Mouse (Mus musculus): Measurements from ENCODE around the gene Cenpk. TPM values are rescaled to one million over a fixed set of nuclear protein-coding genes. Genes with fewer than 3 reads are reported as not detected.
"Not testable (repeated sequence)": the region's sequence is repeated elsewhere in the genome, so short reads cannot be mapped to it uniquely, and the experiment has no call there.

The Cenpk gene
- 10 to 100 TPM in 8 of 26 experiments, 1 to 10 TPM in 16, not detected in 2; 1.4 to 27.2 (median 7.8) TPM for total RNA-seq (2018; cell fraction: chromatin; rRNA removed)
- 1 to 10 TPM in 25 of 26 experiments, under 1 TPM in 1; 0.91 to 3.8 (median 2.5) TPM for total RNA-seq (2018; cell fraction: cytosol; rRNA removed)
- total RNA-seq (2018; cell fraction: nucleus; rRNA removed), result 10 to 100 TPM in 2 of 26 experiments, 1 to 10 TPM in 23, not detected in 1; 1.4 to 21.7 (median 3.1) TPM
- 1.1 to 22.7 TPM (median 18.2 TPM) in 3 replicates for polyA plus RNA-seq (2018)

GRCm38 (mm10) chr13:104228384-104229066 lies at the start of gene Cenpk, which contains the start of gene Ppwd1:
Cenpk (plus strand) TSS chr13:104228611.
Ppwd1 (minus strand) TSS chr13:104228843.
- Histone ChIP-seq H3K27ac (peak within 1 kb of the TSS; percentile 81), H3K36me3 (ENCODE audit: inconsistent target) (no peaks in the 10 kb centered on the region), H3K79me2 (ENCODE audit: inconsistent target) (peaks cover 62% of the 10 kb centered on the region), H3K4me3 (ENCODE audit: inconsistent target) (peak within 1 kb of the TSS; percentile 87)
- WGBS (ENCODE audit: missing documents), result under 1% methylated on average over 54 of the region's 55 CpGs

- H3K36me3 ChIP-seq (ENCODE audit: inconsistent target), result peaks cover 7% of the 10 kb centered on the region; the same call in 1 of the 2 replicates
- 1% methylated on average over 38 of the region's 38 CpGs for WGBS (ENCODE audit: missing documents)
- peak within 1 kb of the TSS; percentile 65 for H3K27ac ChIP-seq
- H3K4me3 ChIP-seq (ENCODE audit: inconsistent target), result peak within 1 kb of the TSS; percentile 93
- H3K79me2 ChIP-seq (ENCODE audit: inconsistent target), result peaks cover 62% of the 10 kb centered on the region
Observed at GRCm38 (mm10) chr13:104178650-104179121, 49.7 kb upstream of the Cenpk start, which contains the start of gene Trim23. Trim23 (plus strand) TSS chr13:104178797.

- 26% methylated on average over 13 of the region's 13 CpGs for WGBS (ENCODE audit: missing documents)
- Histone ChIP-seq H3K4me3 (ENCODE audit: inconsistent target) (peak overlapping the region; percentile 93), H3K36me3 (ENCODE audit: inconsistent target) (peaks cover 7% of the 10 kb centered on the region; the same call in 1 of the 2 replicates), H3K27ac (peak overlapping the region; percentile 65; the same call in 1 of the 2 replicates), H3K79me2 (ENCODE audit: inconsistent target) (peaks cover 56% of the 10 kb centered on the region)
Observed at GRCm38 (mm10) chr13:104179176-104179888, 49.1 kb upstream of the Cenpk start.

GRCm38 (mm10) chr13:104187357-104187756 lies 41.1 kb upstream of the Cenpk start:
- no peak overlapping the region for H3K4me3 ChIP-seq (ENCODE audit: inconsistent target)
- H3K27ac ChIP-seq, result no peak overlapping the region
- H3K36me3 ChIP-seq (ENCODE audit: inconsistent target), result peaks cover 32% of the 10 kb centered on the region; the same call in 1 of the 2 replicates
- 98% methylated on average over 4 of the region's 4 CpGs for WGBS (ENCODE audit: missing documents)
- no peaks in the 10 kb centered on the region for H3K79me2 ChIP-seq (ENCODE audit: inconsistent target)

GRCm38 (mm10) chr13:104195891-104196290 lies 32.5 kb upstream of the Cenpk start:
- not testable (repeated sequence) for H3K27ac ChIP-seq; H3K4me3 ChIP-seq (ENCODE audit: inconsistent target); H3K79me2 ChIP-seq (ENCODE audit: inconsistent target)
- peaks cover 30% of the 10 kb centered on the region for H3K36me3 ChIP-seq (ENCODE audit: inconsistent target)

GRCm38 (mm10) chr13:104204313-104204712 lies 24.1 kb upstream of the Cenpk start:
- Histone ChIP-seq H3K4me3 (ENCODE audit: inconsistent target) (no peak overlapping the region), H3K79me2 (ENCODE audit: inconsistent target) (no peaks in the 10 kb centered on the region), H3K27ac (no peak overlapping the region), H3K36me3 (ENCODE audit: inconsistent target) (peaks cover 55% of the 10 kb centered on the region)
- 50% methylated on average over 1 of the region's 1 CpGs for WGBS (ENCODE audit: missing documents)

- Histone ChIP-seq H3K79me2 (ENCODE audit: inconsistent target) (peaks cover 68% of the 10 kb centered on the region), H3K36me3 (ENCODE audit: inconsistent target) (no peaks in the 10 kb centered on the region), H3K4me3 (ENCODE audit: inconsistent target) (peak overlapping the region; percentile 87), H3K27ac (peak overlapping the region; percentile 81)
- WGBS (ENCODE audit: missing documents), result 33% methylated on average over 3 of the region's 3 CpGs
Observed at GRCm38 (mm10) chr13:104227478-104227877, 933 bp upstream of the Cenpk start.

GRCm38 (mm10) chr13:104229181-104229580 lies 770 bp downstream of the Cenpk start:
- Histone ChIP-seq H3K27ac (peak overlapping the region; percentile 81), H3K4me3 (ENCODE audit: inconsistent target) (peak overlapping the region; percentile 87), H3K36me3 (ENCODE audit: inconsistent target) (no peaks in the 10 kb centered on the region), H3K79me2 (ENCODE audit: inconsistent target) (peaks cover 55% of the 10 kb centered on the region)
- 3% methylated on average over 15 of the region's 15 CpGs for WGBS (ENCODE audit: missing documents)

GRCm38 (mm10) chr13:104258997-104259396 lies 30.6 kb downstream of the Cenpk start:
- Histone ChIP-seq H3K36me3 (ENCODE audit: inconsistent target) (no peaks in the 10 kb centered on the region), H3K4me3 (ENCODE audit: inconsistent target) (no peak overlapping the region), H3K79me2 (ENCODE audit: inconsistent target) (no peaks in the 10 kb centered on the region), H3K27ac (no peak overlapping the region)
- 55% methylated on average over 3 of the region's 3 CpGs for WGBS (ENCODE audit: missing documents)

GRCm38 (mm10) chr13:104285031-104285431 lies 56.6 kb downstream of the Cenpk start:
- 0% methylated on average over 2 of the region's 2 CpGs for WGBS (ENCODE audit: missing documents)
- Histone ChIP-seq H3K27ac (peak overlapping the region; percentile 71; the same call in 1 of the 2 replicates), H3K4me3 (ENCODE audit: inconsistent target) (no peak overlapping the region), H3K36me3 (ENCODE audit: inconsistent target) (no peaks in the 10 kb centered on the region), H3K79me2 (ENCODE audit: inconsistent target) (no peaks in the 10 kb centered on the region)

- H3K36me3 ChIP-seq (ENCODE audit: inconsistent target), result no peaks in the 10 kb centered on the region
- under 1% methylated on average over 10 of the region's 10 CpGs for WGBS (ENCODE audit: missing documents)
- no peaks in the 10 kb centered on the region for H3K79me2 ChIP-seq (ENCODE audit: inconsistent target)
- H3K27ac ChIP-seq, result peak overlapping the region; percentile 71
- peak overlapping the region; percentile 67 for H3K4me3 ChIP-seq (ENCODE audit: inconsistent target)
Observed at GRCm38 (mm10) chr13:104285737-104286311, 57.4 kb downstream of the Cenpk start.

GRCm38 (mm10) chr13:104286336-104286735 lies 57.9 kb downstream of the Cenpk start:
- Histone ChIP-seq H3K36me3 (ENCODE audit: inconsistent target) (no peaks in the 10 kb centered on the region), H3K27ac (peak overlapping the region; percentile 71), H3K4me3 (ENCODE audit: inconsistent target) (peak overlapping the region; percentile 67), H3K79me2 (ENCODE audit: inconsistent target) (no peaks in the 10 kb centered on the region)
- whole genome bisulfite sequencing (ENCODE audit: missing documents), result 0% methylated on average over 3 of the region's 4 CpGs

- Histone ChIP-seq H3K4me3 (ENCODE audit: inconsistent target) (peak overlapping the region; percentile 67), H3K36me3 (ENCODE audit: inconsistent target) (no peaks in the 10 kb centered on the region), H3K79me2 (ENCODE audit: inconsistent target) (no peaks in the 10 kb centered on the region), H3K27ac (peak overlapping the region; percentile 71)
- 4% methylated on average over 5 of the region's 10 CpGs for WGBS (ENCODE audit: missing documents)
Observed at GRCm38 (mm10) chr13:104286897-104287309, 58.5 kb downstream of the Cenpk start.
